Mouse (Mus musculus): ENCODE data around the gene Cx3cr1. TPM values are rescaled to one million over a fixed set of nuclear protein-coding genes. Genes with fewer than 3 reads are reported as not detected.

The Cx3cr1 gene
- polyA plus RNA-seq, 1 experiment from 2014 or later: 7.5 TPM

GRCm38 (mm10) chr9:119994207-119994606 lies 75.5 kb downstream of the Cx3cr1 start:
- H3K9me3 ChIP-seq (ENCODE audit: control insufficient read depth, low read length): no peaks in the 10 kb centered on the region
- WGBS: 46% methylated on average over 7 of the region's 7 CpGs
- no peak overlapping the region for H3K4me3 ChIP-seq (ENCODE audit: control insufficient read depth in 1 of 2, insufficient read depth in 1 of 2, low read depth in 1 of 2, low read length in 2 of 2)
- no peaks in the 10 kb centered on the region for H3K27me3 ChIP-seq (ENCODE audit: control insufficient read depth, insufficient read depth, low read length)
- H3K4me1 ChIP-seq (ENCODE audit: control insufficient read depth in 2 of 2, insufficient read depth in 2 of 2, low read length in 2 of 2): peaks cover 0 to 5% of the 10 kb centered on the region in 2 experiments; a peak in 3 of 4 replicates
- H3K36me3 ChIP-seq (ENCODE audit: control insufficient read depth, insufficient read depth, low read length): no peaks in the 10 kb centered on the region
- ATAC-seq (ENCODE audit: insufficient number of reproducible peaks, insufficient read depth, low FRiP score, low read depth): no peak
- no peak overlapping the region for H3K9ac ChIP-seq (ENCODE audit: low read length)
- H3K27ac ChIP-seq (replicated peaks in 1 of 2; ENCODE audit: control insufficient read depth in 1 of 2, insufficient read depth in 1 of 2, low read depth in 2 of 2, low read length in 2 of 2): no peak overlapping the region
- no peak overlapping the region for H3K4me2 ChIP-seq (ENCODE audit: low read length)

- H3K9me3 ChIP-seq (ENCODE audit: control insufficient read depth, low read length): no peaks in the 10 kb centered on the region
- no peaks in the 10 kb centered on the region for H3K27me3 ChIP-seq (ENCODE audit: control insufficient read depth, insufficient read depth, low read length)
- H3K4me3 ChIP-seq (ENCODE audit: control insufficient read depth in 1 of 2, insufficient read depth in 1 of 2, low read depth in 1 of 2, low read length in 2 of 2): no peak overlapping the region
- H3K9ac ChIP-seq (ENCODE audit: low read length): no peak overlapping the region
- no peaks in the 10 kb centered on the region for H3K36me3 ChIP-seq (ENCODE audit: control insufficient read depth, insufficient read depth, low read length)
- no peak overlapping the region for H3K4me2 ChIP-seq (ENCODE audit: low read length)
- H3K27ac ChIP-seq (replicated peaks in 1 of 2; ENCODE audit: control insufficient read depth in 1 of 2, insufficient read depth in 1 of 2, low read depth in 2 of 2, low read length in 2 of 2): no peak overlapping the region
- WGBS: 48% methylated on average over 10 of the region's 10 CpGs
- ATAC-seq (ENCODE audit: insufficient number of reproducible peaks, insufficient read depth, low FRiP score, low read depth): no peak
- peaks cover 0 to 5% of the 10 kb centered on the region in 2 experiments; a peak in 3 of 4 replicates for H3K4me1 ChIP-seq (ENCODE audit: control insufficient read depth in 2 of 2, insufficient read depth in 2 of 2, low read length in 2 of 2)
Measured at GRCm38 (mm10) chr9:119993092-119993844, 76.4 kb downstream of the Cx3cr1 start.

- Histone ChIP-seq H3K27ac (replicated peaks in 1 of 2; ENCODE audit: control insufficient read depth in 1 of 2, insufficient read depth in 1 of 2, low read depth in 2 of 2, low read length in 2 of 2) (no peak overlapping the region), H3K4me3 (ENCODE audit: control insufficient read depth in 1 of 2, insufficient read depth in 1 of 2, low read depth in 1 of 2, low read length in 2 of 2) (no peak overlapping the region)
Measured at GRCm38 (mm10) chr9:119991310-119991709, 78.4 kb downstream of the Cx3cr1 start.

GRCm38 (mm10) chr9:119988304-119988703 lies 81.4 kb downstream of the Cx3cr1 start:
- Histone ChIP-seq H3K4me1 (ENCODE audit: control insufficient read depth in 2 of 2, insufficient read depth in 2 of 2, low read length in 2 of 2) (peaks cover 9 to 13% of the 10 kb centered on the region in 2 experiments; a peak in 3 of 4 replicates), H3K27ac (replicated peaks in 1 of 2; ENCODE audit: control insufficient read depth in 1 of 2, insufficient read depth in 1 of 2, low read depth in 2 of 2, low read length in 2 of 2) (no peak overlapping the region), H3K9me3 (ENCODE audit: control insufficient read depth, low read length) (no peaks in the 10 kb centered on the region), H3K27me3 (ENCODE audit: control insufficient read depth, insufficient read depth, low read length) (no peaks in the 10 kb centered on the region), H3K9ac (ENCODE audit: low read length) (no peak overlapping the region), H3K4me3 (ENCODE audit: control insufficient read depth in 1 of 2, insufficient read depth in 1 of 2, low read depth in 1 of 2, low read length in 2 of 2) (no peak overlapping the region), H3K36me3 (ENCODE audit: control insufficient read depth, insufficient read depth, low read length) (no peaks in the 10 kb centered on the region), H3K4me2 (ENCODE audit: low read length) (no peak overlapping the region)
- 45% methylated on average over 7 of the region's 7 CpGs for WGBS
- no peak for ATAC-seq (ENCODE audit: insufficient number of reproducible peaks, insufficient read depth, low FRiP score, low read depth)

More at GRCm38 (mm10) chr9:119991310-119991709, 78.4 kb downstream of the Cx3cr1 start:
- Histone ChIP-seq H3K4me2 (ENCODE audit: low read length) (no peak overlapping the region), H3K4me1 (ENCODE audit: control insufficient read depth in 2 of 2, insufficient read depth in 2 of 2, low read length in 2 of 2) (peaks cover 0 to 5% of the 10 kb centered on the region in 2 experiments; a peak in 3 of 4 replicates), H3K36me3 (ENCODE audit: control insufficient read depth, insufficient read depth, low read length) (no peaks in the 10 kb centered on the region), H3K9me3 (ENCODE audit: control insufficient read depth, low read length) (no peaks in the 10 kb centered on the region), H3K27me3 (ENCODE audit: control insufficient read depth, insufficient read depth, low read length) (no peaks in the 10 kb centered on the region), H3K9ac (ENCODE audit: low read length) (no peak overlapping the region)
- WGBS: 22% methylated on average over 5 of the region's 5 CpGs
- ATAC-seq (ENCODE audit: insufficient number of reproducible peaks, insufficient read depth, low FRiP score, low read depth): no peak

DNA sequence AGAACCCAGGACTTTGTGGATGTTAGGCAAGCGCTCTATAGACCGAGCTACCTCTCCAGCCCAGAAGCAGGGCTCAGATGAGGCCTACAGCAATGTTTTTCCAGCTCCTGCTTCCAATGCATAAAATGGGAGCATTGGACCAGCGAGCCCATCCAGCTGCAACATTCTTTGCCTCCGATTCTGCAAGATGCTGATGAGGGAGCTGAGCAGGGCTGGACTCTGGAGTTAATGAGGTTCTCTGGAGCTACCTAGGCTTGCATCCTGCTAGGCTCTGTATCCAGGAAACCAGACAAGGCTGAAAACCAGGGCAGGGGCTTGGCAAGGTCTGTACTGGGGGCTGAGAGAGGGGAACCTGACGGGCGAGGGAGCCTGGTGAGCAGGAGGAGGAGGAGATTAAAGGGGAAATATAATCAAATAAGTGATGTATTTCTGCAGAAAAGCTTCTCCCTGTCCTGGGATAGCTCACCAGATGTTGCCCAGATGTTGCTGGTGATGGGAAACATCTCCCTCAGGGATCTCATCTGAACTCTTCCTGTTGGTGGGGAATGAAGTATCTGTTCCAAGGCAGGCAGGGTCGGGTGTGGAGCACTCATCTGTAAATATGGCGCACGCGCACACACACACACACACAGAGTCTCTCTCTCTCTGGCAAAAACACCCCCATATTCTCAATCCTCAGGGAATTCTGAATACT lies 83.7 kb downstream of the Cx3cr1 start:
- Histone ChIP-seq H3K9ac (ENCODE audit: low read length) (no peak overlapping the region), H3K27me3 (ENCODE audit: control insufficient read depth, insufficient read depth, low read length) (no peaks in the 10 kb centered on the region), H3K36me3 (ENCODE audit: control insufficient read depth, insufficient read depth, low read length) (no peaks in the 10 kb centered on the region), H3K4me2 (ENCODE audit: low read length) (no peak overlapping the region), H3K27ac (replicated peaks in 1 of 2; ENCODE audit: control insufficient read depth in 1 of 2, insufficient read depth in 1 of 2, low read depth in 2 of 2, low read length in 2 of 2) (no peak overlapping the region), H3K9me3 (ENCODE audit: control insufficient read depth, low read length) (no peaks in the 10 kb centered on the region), H3K4me1 (ENCODE audit: control insufficient read depth in 2 of 2, insufficient read depth in 2 of 2, low read length in 2 of 2) (peaks cover 24 to 25% of the 10 kb centered on the region in 2 experiments), H3K4me3 (ENCODE audit: control insufficient read depth in 1 of 2, insufficient read depth in 1 of 2, low read depth in 1 of 2, low read length in 2 of 2) (no peak overlapping the region)
- 86% methylated on average over 10 of the region's 10 CpGs for WGBS
- ATAC-seq (ENCODE audit: insufficient number of reproducible peaks, insufficient read depth, low FRiP score, low read depth): no peak

- Histone ChIP-seq H3K27me3 (ENCODE audit: control insufficient read depth, insufficient read depth, low read length) (no peaks in the 10 kb centered on the region), H3K4me3 (ENCODE audit: control insufficient read depth in 1 of 2, insufficient read depth in 1 of 2, low read depth in 1 of 2, low read length in 2 of 2) (peak within 1 kb of the TSS; percentile 87 to 90), H3K27ac (replicated peaks in 1 of 2; ENCODE audit: control insufficient read depth in 1 of 2, insufficient read depth in 1 of 2, low read depth in 2 of 2, low read length in 2 of 2) (peak within 1 kb of the TSS; percentile 79 to 99), H3K9me3 (ENCODE audit: control insufficient read depth, low read length) (no peaks in the 10 kb centered on the region), H3K36me3 (ENCODE audit: control insufficient read depth, insufficient read depth, low read length) (no peaks in the 10 kb centered on the region), H3K4me2 (ENCODE audit: low read length) (peak within 1 kb of the TSS; percentile 96), H3K9ac (ENCODE audit: low read length) (peak within 1 kb of the TSS; percentile 87), H3K4me1 (ENCODE audit: control insufficient read depth in 2 of 2, insufficient read depth in 2 of 2, low read length in 2 of 2) (peaks cover 35 to 40% of the 10 kb centered on the region in 2 experiments)
- no peak for ATAC-seq (ENCODE audit: insufficient number of reproducible peaks, insufficient read depth, low FRiP score, low read depth)
- WGBS: 7% methylated on average over 14 of the region's 14 CpGs
Measured at GRCm38 (mm10) chr9:119984536-119985011, 85.1 kb downstream of the Cx3cr1 start, which contains the start of gene Csrnp1. Gene Csrnp1 (minus strand): TSS chr9:119984658.

GRCm38 (mm10) chr9:119983585-119984535 lies 85.8 kb downstream of the Cx3cr1 start:
- peaks cover 38 to 47% of the 10 kb centered on the region in 2 experiments for H3K4me1 ChIP-seq (ENCODE audit: control insufficient read depth in 2 of 2, insufficient read depth in 2 of 2, low read length in 2 of 2)
- peak overlapping the region; percentile 87 to 90 for H3K4me3 ChIP-seq (ENCODE audit: control insufficient read depth in 1 of 2, insufficient read depth in 1 of 2, low read depth in 1 of 2, low read length in 2 of 2)
- under 1% methylated on average over 49 of the region's 79 CpGs for WGBS
- H3K9me3 ChIP-seq (ENCODE audit: control insufficient read depth, low read length): no peaks in the 10 kb centered on the region
- H3K27ac ChIP-seq (replicated peaks in 1 of 2; ENCODE audit: control insufficient read depth in 1 of 2, insufficient read depth in 1 of 2, low read depth in 2 of 2, low read length in 2 of 2): peak overlapping the region; percentile 79 to 99
- no peaks in the 10 kb centered on the region for H3K36me3 ChIP-seq (ENCODE audit: control insufficient read depth, insufficient read depth, low read length)
- H3K27me3 ChIP-seq (ENCODE audit: control insufficient read depth, insufficient read depth, low read length): no peaks in the 10 kb centered on the region
- peak; percentile 78 for ATAC-seq (ENCODE audit: insufficient number of reproducible peaks, insufficient read depth, low FRiP score, low read depth)
- H3K4me2 ChIP-seq (ENCODE audit: low read length): peak overlapping the region; percentile 96
- peak overlapping the region; percentile 87 for H3K9ac ChIP-seq (ENCODE audit: low read length)
